Mouse (Mus musculus): ENCODE results near the gene Snd1. TPM values are rescaled to one million over a fixed set of nuclear protein-coding genes. Genes with fewer than 3 reads are reported as not detected.

Gene Snd1
- polyA plus RNA-seq, 1 experiment from 2014 or later: 84.5 TPM

GRCm38 (mm10) chr6:28850326-28850900 lies 375.5 kb downstream of the Snd1 start:
- no peak for ATAC-seq (ENCODE audit: low FRiP score, low TSS enrichment)
- Histone ChIP-seq H3K4me2 (ENCODE audit: low read length) (no peak overlapping the region), H3K4me1 (ENCODE audit: control insufficient read depth, insufficient read depth, low read length) (peaks cover 51% of the 10 kb centered on the region), H3K27me3 (ENCODE audit: control insufficient read depth, insufficient read depth, low read length) (no peaks in the 10 kb centered on the region), H3K27ac (replicated peaks; ENCODE audit: low read depth, low read length) (no peak overlapping the region), H3K36me3 (ENCODE audit: control insufficient read depth, insufficient read depth, low read length) (no peaks in the 10 kb centered on the region), H3K9ac (replicated peaks; ENCODE audit: low read length) (no peak overlapping the region), H3K9me3 (ENCODE audit: control insufficient read depth, low read length) (no peaks in the 10 kb centered on the region), H3K4me3 (replicated peaks; ENCODE audit: low read depth, low read length) (no peak overlapping the region)
- 95% methylated on average over 9 of the region's 9 CpGs for WGBS
- DNase-seq: no peak

- H3K27me3 ChIP-seq (ENCODE audit: control insufficient read depth, insufficient read depth, low read length): no peaks in the 10 kb centered on the region
- WGBS: 72% methylated on average over 7 of the region's 7 CpGs
- no peaks in the 10 kb centered on the region for H3K9me3 ChIP-seq (ENCODE audit: control insufficient read depth, low read length)
- H3K4me1 ChIP-seq (ENCODE audit: control insufficient read depth, insufficient read depth, low read length): peaks cover 49% of the 10 kb centered on the region
- H3K27ac ChIP-seq (replicated peaks; ENCODE audit: low read depth, low read length): no peak overlapping the region
- no peaks in the 10 kb centered on the region for H3K36me3 ChIP-seq (ENCODE audit: control insufficient read depth, insufficient read depth, low read length)
- H3K9ac ChIP-seq (replicated peaks; ENCODE audit: low read length): no peak overlapping the region; the same call in 1 of the 2 replicates
- DNase-seq: no peak
- H3K4me2 ChIP-seq (ENCODE audit: low read length): no peak overlapping the region
- H3K4me3 ChIP-seq (replicated peaks; ENCODE audit: low read depth, low read length): no peak overlapping the region
- no peak for ATAC-seq (ENCODE audit: low FRiP score, low TSS enrichment)
These were observed 377.4 kb downstream of the Snd1 start for GRCm38 (mm10) chr6:28852342-28852741.

GRCm38 (mm10) chr6:28853164-28853563 lies 378.2 kb downstream of the Snd1 start:
- DNase-seq (peak; percentile 52), ATAC-seq (ENCODE audit: low FRiP score, low TSS enrichment) (no peak)
- no peak overlapping the region for H3K4me2 ChIP-seq (ENCODE audit: low read length)
- 0 out of 2 replicates have a peak overlapping the region, but pooled peaks have one; percentile 41 for H3K27ac ChIP-seq (replicated peaks; ENCODE audit: low read depth, low read length)
- peaks cover 48% of the 10 kb centered on the region for H3K4me1 ChIP-seq (ENCODE audit: control insufficient read depth, insufficient read depth, low read length)
- WGBS: 18% methylated on average over 3 of the region's 3 CpGs
- no peaks in the 10 kb centered on the region for H3K27me3 ChIP-seq (ENCODE audit: control insufficient read depth, insufficient read depth, low read length)
- no peaks in the 10 kb centered on the region for H3K9me3 ChIP-seq (ENCODE audit: control insufficient read depth, low read length)
- H3K9ac ChIP-seq (replicated peaks; ENCODE audit: low read length): 0 out of 2 replicates have a peak overlapping the region, but pooled peaks have one; percentile 6
- H3K36me3 ChIP-seq (ENCODE audit: control insufficient read depth, insufficient read depth, low read length): no peaks in the 10 kb centered on the region
- no peak overlapping the region for H3K4me3 ChIP-seq (replicated peaks; ENCODE audit: low read depth, low read length)

GRCm38 (mm10) chr6:28853654-28854053 lies 378.7 kb downstream of the Snd1 start:
- no peaks in the 10 kb centered on the region for H3K9me3 ChIP-seq (ENCODE audit: control insufficient read depth, low read length)
- H3K27ac ChIP-seq (replicated peaks; ENCODE audit: low read depth, low read length): peak overlapping the region; percentile 16; the same call in 1 of the 2 replicates
- ATAC-seq (ENCODE audit: low FRiP score, low TSS enrichment): no peak
- no peaks in the 10 kb centered on the region for H3K27me3 ChIP-seq (ENCODE audit: control insufficient read depth, insufficient read depth, low read length)
- no peak overlapping the region for H3K4me2 ChIP-seq (ENCODE audit: low read length)
- H3K9ac ChIP-seq (replicated peaks; ENCODE audit: low read length): no peak overlapping the region
- no peak overlapping the region for H3K4me3 ChIP-seq (replicated peaks; ENCODE audit: low read depth, low read length)
- H3K36me3 ChIP-seq (ENCODE audit: control insufficient read depth, insufficient read depth, low read length): no peaks in the 10 kb centered on the region
- peaks cover 44% of the 10 kb centered on the region for H3K4me1 ChIP-seq (ENCODE audit: control insufficient read depth, insufficient read depth, low read length)
- WGBS: 2% methylated on average over 2 of the region's 2 CpGs
- DNase-seq: peak; percentile 28

GRCm38 (mm10) chr6:28854598-28854997 lies 379.7 kb downstream of the Snd1 start:
- ATAC-seq (ENCODE audit: low FRiP score, low TSS enrichment) (no peak), DNase-seq (no peak)
- WGBS: 64% methylated on average over 8 of the region's 8 CpGs
- Histone ChIP-seq H3K36me3 (ENCODE audit: control insufficient read depth, insufficient read depth, low read length) (no peaks in the 10 kb centered on the region), H3K27ac (replicated peaks; ENCODE audit: low read depth, low read length) (no peak overlapping the region), H3K9me3 (ENCODE audit: control insufficient read depth, low read length) (no peaks in the 10 kb centered on the region), H3K9ac (replicated peaks; ENCODE audit: low read length) (no peak overlapping the region), H3K4me2 (ENCODE audit: low read length) (no peak overlapping the region), H3K4me3 (replicated peaks; ENCODE audit: low read depth, low read length) (no peak overlapping the region), H3K27me3 (ENCODE audit: control insufficient read depth, insufficient read depth, low read length) (no peaks in the 10 kb centered on the region), H3K4me1 (ENCODE audit: control insufficient read depth, insufficient read depth, low read length) (peaks cover 36% of the 10 kb centered on the region)

GRCm38 (mm10) chr6:28855442-28855841 lies 380.5 kb downstream of the Snd1 start:
- no peak overlapping the region for H3K4me2 ChIP-seq (ENCODE audit: low read length)
- no peak overlapping the region for H3K4me3 ChIP-seq (replicated peaks; ENCODE audit: low read depth, low read length)
- H3K4me1 ChIP-seq (ENCODE audit: control insufficient read depth, insufficient read depth, low read length): peaks cover 36% of the 10 kb centered on the region
- H3K9me3 ChIP-seq (ENCODE audit: control insufficient read depth, low read length): no peaks in the 10 kb centered on the region
- no peaks in the 10 kb centered on the region for H3K27me3 ChIP-seq (ENCODE audit: control insufficient read depth, insufficient read depth, low read length)
- DNase-seq: no peak
- H3K36me3 ChIP-seq (ENCODE audit: control insufficient read depth, insufficient read depth, low read length): no peaks in the 10 kb centered on the region
- no peak overlapping the region for H3K9ac ChIP-seq (replicated peaks; ENCODE audit: low read length)
- ATAC-seq (ENCODE audit: low FRiP score, low TSS enrichment): no peak
- WGBS: 16% methylated on average over 3 of the region's 3 CpGs
- H3K27ac ChIP-seq (replicated peaks; ENCODE audit: low read depth, low read length): 0 out of 2 replicates have a peak overlapping the region, but pooled peaks have one; percentile 20

- no peaks in the 10 kb centered on the region for H3K36me3 ChIP-seq (ENCODE audit: control insufficient read depth, insufficient read depth, low read length)
- H3K27ac ChIP-seq (replicated peaks; ENCODE audit: low read depth, low read length): no peak overlapping the region
- H3K9me3 ChIP-seq (ENCODE audit: control insufficient read depth, low read length): no peaks in the 10 kb centered on the region
- ATAC-seq (ENCODE audit: low FRiP score, low TSS enrichment): no peak
- H3K4me3 ChIP-seq (replicated peaks; ENCODE audit: low read depth, low read length): no peak overlapping the region
- WGBS: 90% methylated on average over 4 of the region's 4 CpGs
- DNase-seq: no peak
- H3K27me3 ChIP-seq (ENCODE audit: control insufficient read depth, insufficient read depth, low read length): no peaks in the 10 kb centered on the region
- H3K4me1 ChIP-seq (ENCODE audit: control insufficient read depth, insufficient read depth, low read length): peaks cover 36% of the 10 kb centered on the region
- H3K9ac ChIP-seq (replicated peaks; ENCODE audit: low read length): no peak overlapping the region
- H3K4me2 ChIP-seq (ENCODE audit: low read length): no peak overlapping the region
These were observed 381.9 kb downstream of the Snd1 start for GRCm38 (mm10) chr6:28856789-28857188.

GRCm38 (mm10) chr6:28857198-28858180 lies 382.6 kb downstream of the Snd1 start:
- DNase-seq (no peak), ATAC-seq (ENCODE audit: low FRiP score, low TSS enrichment) (no peak)
- no peaks in the 10 kb centered on the region for H3K36me3 ChIP-seq (ENCODE audit: control insufficient read depth, insufficient read depth, low read length)
- WGBS: 82% methylated on average over 2 of the region's 2 CpGs
- no peak overlapping the region for H3K4me3 ChIP-seq (replicated peaks; ENCODE audit: low read depth, low read length)
- peaks cover 30% of the 10 kb centered on the region for H3K4me1 ChIP-seq (ENCODE audit: control insufficient read depth, insufficient read depth, low read length)
- no peak overlapping the region for H3K4me2 ChIP-seq (ENCODE audit: low read length)
- H3K9ac ChIP-seq (replicated peaks; ENCODE audit: low read length): no peak overlapping the region
- no peaks in the 10 kb centered on the region for H3K27me3 ChIP-seq (ENCODE audit: control insufficient read depth, insufficient read depth, low read length)
- no peaks in the 10 kb centered on the region for H3K9me3 ChIP-seq (ENCODE audit: control insufficient read depth, low read length)
- H3K27ac ChIP-seq (replicated peaks; ENCODE audit: low read depth, low read length): no peak overlapping the region
